8 mouse cellular contexts compared by ENCODE assay signal in genomic region chr11:75170136-75170751, GRCm38 (mm10). TPM values are rescaled to one million over a fixed set of nuclear protein-coding genes. Genes with fewer than 3 reads are reported as not detected.
A peak's percentile ranks its signal among the peaks of the same experiment; 100 is the strongest.
DNase-seq lines count a peak whose midpoint lies in the region; ATAC-seq and TF ChIP-seq lines count a peak whose summit lies in the region.

No protein-coding gene starts in this region.

- peak overlapping the region; percentile 69 for H3K4me3 ChIP-seq in embryonic facial prominence, embryonic 14.5 days (ENCODE audit: low read depth, low read length)
- H3K4me3 ChIP-seq in limb, embryonic 12.5 days (replicated peaks): peak overlapping the region; percentile 73
- H3K4me3 ChIP-seq in midbrain, embryonic 15.5 days: peak overlapping the region; percentile 44
- H3K4me3 ChIP-seq in spleen, adult 2 months (ENCODE audit: extremely low read depth, insufficient read depth, insufficient read length): peak overlapping the region; percentile 39

- H3K4me1 ChIP-seq in embryonic facial prominence, embryonic 14.5 days (ENCODE audit: control insufficient read depth, insufficient read depth, low read length): peaks cover 39% of the 10 kb centered on the region
- peaks cover 76% of the 10 kb centered on the region for H3K4me1 ChIP-seq in limb, embryonic 12.5 days (replicated peaks)
- peaks cover 85% of the 10 kb centered on the region for H3K4me1 ChIP-seq in midbrain, embryonic 15.5 days
- peaks cover 58% of the 10 kb centered on the region for H3K4me1 ChIP-seq in spleen, adult 2 months (ENCODE audit: control insufficient read depth, insufficient read depth, insufficient read length)

- WGBS in embryonic facial prominence, embryonic 14.5 days: 0% methylated on average over 27 of the region's 38 CpGs
- WGBS in limb, embryonic 12.5 days: under 1% methylated on average over 38 of the region's 38 CpGs
- WGBS in midbrain, embryonic 15.5 days: under 1% methylated on average over 38 of the region's 38 CpGs
- under 1% methylated on average over 38 of the region's 38 CpGs for WGBS in spleen, adult 2 months

- peaks cover 85% of the 10 kb centered on the region for H3K27me3 ChIP-seq in embryonic facial prominence, embryonic 14.5 days (replicated peaks; ENCODE audit: control insufficient read depth, insufficient read depth, low read length)
- H3K27me3 ChIP-seq in limb, embryonic 12.5 days: peaks cover 89% of the 10 kb centered on the region
- peaks cover 42% of the 10 kb centered on the region for H3K27me3 ChIP-seq in midbrain, embryonic 15.5 days (replicated peaks)
- H3K27me3 ChIP-seq in spleen, adult 2 months (ENCODE audit: control insufficient read depth, insufficient read depth, low read length): peaks cover 45% of the 10 kb centered on the region

- H3K4me2 ChIP-seq in embryonic facial prominence, embryonic 14.5 days (ENCODE audit: low read depth, low read length): peak overlapping the region; percentile 93
- H3K4me2 ChIP-seq in limb, embryonic 12.5 days: peak overlapping the region; percentile 91
- peak overlapping the region; percentile 95 for H3K4me2 ChIP-seq in midbrain, embryonic 15.5 days

- peak; percentile 65; the same call in 1 of the 2 replicates for TF ChIP-seq CTCF in spleen, adult 2 months (IDR thresholded peaks at IDR 0.05; ENCODE audit: extremely low read depth, insufficient read depth, insufficient read length, insufficient replicate concordance)

- peak; percentile 73 for ATAC-seq in embryonic facial prominence, embryonic 14.5 days (ENCODE audit: low read depth)
- ATAC-seq in limb, embryonic 12.5 days (ENCODE audit: insufficient number of reproducible peaks, insufficient read depth, low FRiP score, low TSS enrichment, low read depth): peak; percentile 49
- ATAC-seq in midbrain, embryonic 15.5 days (replicated peaks): peak; percentile 78

- no peaks in the 10 kb centered on the region for H3K9me3 ChIP-seq in embryonic facial prominence, embryonic 14.5 days (ENCODE audit: control insufficient read depth, low read length)
- no peaks in the 10 kb centered on the region for H3K9me3 ChIP-seq in limb, embryonic 12.5 days
- no peaks in the 10 kb centered on the region for H3K9me3 ChIP-seq in midbrain, embryonic 15.5 days

- H3K36me3 ChIP-seq in embryonic facial prominence, embryonic 14.5 days (ENCODE audit: control insufficient read depth, insufficient read depth, low read length): peaks cover 24% of the 10 kb centered on the region
- peaks cover 21% of the 10 kb centered on the region for H3K36me3 ChIP-seq in limb, embryonic 12.5 days
- no peaks in the 10 kb centered on the region for H3K36me3 ChIP-seq in midbrain, embryonic 15.5 days (replicated peaks)
- H3K36me3 ChIP-seq in spleen, adult 2 months (ENCODE audit: control insufficient read depth, insufficient read depth, low read length): no peaks in the 10 kb centered on the region

- TF ChIP-seq POLR2A in spleen, adult 2 months (IDR thresholded peaks at IDR 0.05; ENCODE audit: low read depth, low read length): no peak

- peak overlapping the region; percentile 32; the same call in 1 of the 2 replicates for H3K9ac ChIP-seq in embryonic facial prominence, embryonic 14.5 days (ENCODE audit: low read depth, low read length)
- H3K9ac ChIP-seq in limb, embryonic 12.5 days (replicated peaks): peak overlapping the region; percentile 31; the same call in 1 of the 2 replicates
- peak overlapping the region; percentile 28 for H3K9ac ChIP-seq in midbrain, embryonic 15.5 days

- DNase-seq in 416B (ENCODE audit: low read depth): peak; percentile 90
- DNase-seq in adrenal gland, postnatal 4 days (ENCODE audit: low spot score in 2 of 2): peak; percentile 68 to 82
- peak; percentile 94 for DNase-seq in embryonic facial prominence, embryonic 14.5 days (ENCODE audit: low spot score)
- DNase-seq in heart, adult 8-10 months (ENCODE audit: low spot score): peak; percentile 94
- DNase-seq in kidney, adult 8-10 months: peak; percentile 89 to 96
- DNase-seq in spleen, adult 2 months (ENCODE audit: low read depth in 1 of 2, low spot score in 2 of 2): peak; percentile 78 to 88

- H3K27ac ChIP-seq in embryonic facial prominence, embryonic 14.5 days (replicated peaks; ENCODE audit: low read depth, low read length): no peak overlapping the region
- no peak overlapping the region for H3K27ac ChIP-seq in limb, embryonic 12.5 days
- peak overlapping the region; percentile 27 for H3K27ac ChIP-seq in midbrain, embryonic 15.5 days
- no peak overlapping the region for H3K27ac ChIP-seq in spleen, adult 2 months (ENCODE audit: insufficient read depth, low read length)

RNA-seq across cellular contexts. Expression of gene Hic1, which starts 0.9 kb away (rescaled TPM):
- total RNA-seq in adrenal gland, postnatal 4 days (2021): 10 to 100 TPM; 22.9 to 29.2 TPM
- 13.1 and 17.8 TPM in 2 replicates for polyA plus RNA-seq in embryonic facial prominence, embryonic 14.5 days (2014; fragmentation: Nextera tagmentation; extraction: Ambion mirVana)
- total RNA-seq in heart, adult 8-10 months (2022): 10 to 100 TPM in 3 of 4 experiments, 1 to 10 TPM in 1; 7.6 to 19.4 (median 16.8) TPM
- polyA plus RNA-seq in limb, embryonic 12.5 days (2016; fragmentation: Nextera tagmentation; extraction: Ambion mirVana): 30.3 and 35.5 TPM in 2 replicates
- 2.8 and 3.2 TPM in 2 replicates for polyA plus RNA-seq in midbrain, embryonic 15.5 days (2015; fragmentation: Nextera tagmentation; extraction: Ambion mirVana)
- polyA plus RNA-seq in spleen, adult 2 months (2012; rRNA removed): 9.2 and 13.2 TPM in 2 replicates

RNA-seq across cellular contexts. Expression of gene Ovca2, which starts 8.4 kb away (rescaled TPM):
- total RNA-seq in adrenal gland, postnatal 4 days (2021): 10 to 100 TPM; 16.0 to 17.4 TPM
- polyA plus RNA-seq in embryonic facial prominence, embryonic 14.5 days (2014; fragmentation: Nextera tagmentation; extraction: Ambion mirVana): 23.1 and 26.5 TPM in 2 replicates
- 1 to 10 TPM; 5.6 to 6.9 (median 5.9) TPM for total RNA-seq in heart, adult 8-10 months (2022)
- 29.6 and 31.0 TPM in 2 replicates for polyA plus RNA-seq in limb, embryonic 12.5 days (2016; fragmentation: Nextera tagmentation; extraction: Ambion mirVana)
- 15.4 and 18.3 TPM in 2 replicates for polyA plus RNA-seq in midbrain, embryonic 15.5 days (2015; fragmentation: Nextera tagmentation; extraction: Ambion mirVana)
- 17.2 and 18.4 TPM in 2 replicates for polyA plus RNA-seq in spleen, adult 2 months (2012; rRNA removed)

RNA-seq across cellular contexts. Expression of gene Dph1, which starts 20.8 kb away (rescaled TPM):
- total RNA-seq in adrenal gland, postnatal 4 days (2021): 10 to 100 TPM; 26.8 to 29.0 TPM
- polyA plus RNA-seq in embryonic facial prominence, embryonic 14.5 days (2014; fragmentation: Nextera tagmentation; extraction: Ambion mirVana): 22.5 and 23.8 TPM in 2 replicates
- total RNA-seq in heart, adult 8-10 months (2022): 10 to 100 TPM in 2 of 4 experiments, 1 to 10 TPM in 2; 8.1 to 11.2 (median 9.7) TPM
- 24.0 and 25.5 TPM in 2 replicates for polyA plus RNA-seq in limb, embryonic 12.5 days (2016; fragmentation: Nextera tagmentation; extraction: Ambion mirVana)
- polyA plus RNA-seq in midbrain, embryonic 15.5 days (2015; fragmentation: Nextera tagmentation; extraction: Ambion mirVana): 13.1 and 14.0 TPM in 2 replicates
- 29.2 and 33.3 TPM in 2 replicates for polyA plus RNA-seq in spleen, adult 2 months (2012; rRNA removed)

RNA-seq across cellular contexts. Expression of gene Rtn4rl1, which starts 23.3 kb away (rescaled TPM):
- total RNA-seq in adrenal gland, postnatal 4 days (2021): 10 to 100 TPM; 33.3 to 33.8 TPM
- polyA plus RNA-seq in embryonic facial prominence, embryonic 14.5 days (2014; fragmentation: Nextera tagmentation; extraction: Ambion mirVana): 4.9 TPM in 2 replicates
- 1 to 10 TPM; 5.2 to 7.9 (median 6.8) TPM for total RNA-seq in heart, adult 8-10 months (2022)
- 1.5 and 2.1 TPM in 2 replicates for polyA plus RNA-seq in limb, embryonic 12.5 days (2016; fragmentation: Nextera tagmentation; extraction: Ambion mirVana)
- 15.7 and 18.3 TPM in 2 replicates for polyA plus RNA-seq in midbrain, embryonic 15.5 days (2015; fragmentation: Nextera tagmentation; extraction: Ambion mirVana)
- 11.1 and 12.7 TPM in 2 replicates for polyA plus RNA-seq in spleen, adult 2 months (2012; rRNA removed)
